ENCODE assay signal across 9 mouse cellular contexts in genomic region chr1:133380347-133381065, GRCm38 (mm10). TPM values are rescaled to one million over a fixed set of nuclear protein-coding genes. Genes with fewer than 3 reads are reported as not detected.
DNase-seq lines count a peak whose midpoint lies in the region; ATAC-seq lines count a peak whose summit lies in the region.
"Had no signal": no experiment of that assay in that cellular context is flagged by ENCODE, and none has a peak within 500 bp of the region (broad histone marks: within the 10 kb centered on the region; RNA-seq: fewer than 3 reads in every experiment).

No protein-coding gene starts in this region.

- no peak overlapping the region for H3K9ac ChIP-seq in forebrain, embryonic 15.5 days (replicated peaks)
- no peak overlapping the region for H3K9ac ChIP-seq in forebrain, embryonic 12.5 days
- H3K9ac ChIP-seq in neural tube, embryonic 11.5 days (ENCODE audit: low read length) = no peak overlapping the region

- H3K27ac ChIP-seq in forebrain, embryonic 15.5 days (replicated peaks) = no peak overlapping the region
- no peak overlapping the region for H3K27ac ChIP-seq in forebrain, embryonic 12.5 days
- H3K27ac ChIP-seq in neural tube, embryonic 11.5 days (ENCODE audit: low read depth, low read length) = no peak overlapping the region

- no peak overlapping the region for H3K4me3 ChIP-seq in forebrain, embryonic 15.5 days
- H3K4me3 ChIP-seq in forebrain, embryonic 12.5 days (replicated peaks) = no peak overlapping the region
- H3K4me3 ChIP-seq in neural tube, embryonic 11.5 days (ENCODE audit: low read depth, low read length) = no peak overlapping the region

- 69% methylated on average over 14 of the region's 14 CpGs for WGBS in forebrain, embryonic 15.5 days
- WGBS in forebrain, embryonic 12.5 days = 75% methylated on average over 14 of the region's 14 CpGs
- WGBS in neural tube, embryonic 11.5 days = 80% methylated on average over 14 of the region's 14 CpGs

- no peaks in the 10 kb centered on the region for H3K36me3 ChIP-seq in forebrain, embryonic 15.5 days
- peaks cover 20% of the 10 kb centered on the region for H3K36me3 ChIP-seq in forebrain, embryonic 12.5 days (replicated peaks)
- 0 out of 2 replicates have a peak, but pooled peaks cover 2% of the 10 kb centered on the region for H3K36me3 ChIP-seq in neural tube, embryonic 11.5 days (ENCODE audit: control insufficient read depth, insufficient read depth, low read length)

- ATAC-seq in forebrain, embryonic 15.5 days (replicated peaks) = 0 out of 2 replicates have a peak, but pooled peaks have one; percentile 1
- no peak for ATAC-seq in forebrain, embryonic 12.5 days (ENCODE audit: low FRiP score)
- ATAC-seq in neural tube, embryonic 11.5 days (ENCODE audit: insufficient read depth, low FRiP score, low TSS enrichment) = no peak
- ATAC-seq in common myeloid progenitor, adult 5-6 weeks (replicated peaks; ENCODE audit: low read depth, poor library complexity, severe bottlenecking) = peak; percentile 64
- no peak for ATAC-seq in megakaryocyte, adult 5-6 weeks (ENCODE audit: poor library complexity, severe bottlenecking)

- H3K27me3 ChIP-seq in forebrain, embryonic 15.5 days = no peaks in the 10 kb centered on the region
- no peaks in the 10 kb centered on the region for H3K27me3 ChIP-seq in forebrain, embryonic 12.5 days
- H3K27me3 ChIP-seq in neural tube, embryonic 11.5 days (ENCODE audit: control insufficient read depth, insufficient read depth, low read length) = no peaks in the 10 kb centered on the region

- no peak overlapping the region for H3K4me2 ChIP-seq in forebrain, embryonic 15.5 days (replicated peaks)
- H3K4me2 ChIP-seq in forebrain, embryonic 12.5 days = no peak overlapping the region
- H3K4me2 ChIP-seq in neural tube, embryonic 11.5 days (ENCODE audit: low read depth) = no peak overlapping the region

- H3K9me3 ChIP-seq in forebrain, embryonic 15.5 days = no peaks in the 10 kb centered on the region
- no peaks in the 10 kb centered on the region for H3K9me3 ChIP-seq in forebrain, embryonic 12.5 days
- H3K9me3 ChIP-seq in neural tube, embryonic 11.5 days (ENCODE audit: control insufficient read depth, low read length) = no peaks in the 10 kb centered on the region

- peaks cover 6% of the 10 kb centered on the region; the same call in 1 of the 2 replicates for H3K4me1 ChIP-seq in forebrain, embryonic 15.5 days
- peaks cover 8% of the 10 kb centered on the region for H3K4me1 ChIP-seq in forebrain, embryonic 12.5 days
- H3K4me1 ChIP-seq in neural tube, embryonic 11.5 days (ENCODE audit: control insufficient read depth, insufficient read depth, low read length) = no peaks in the 10 kb centered on the region

- peak; percentile 40 for DNase-seq in neural tube, embryonic 11.5 days (ENCODE audit: low spot score)
- DNase-seq in neural tube, embryonic 10.5 days (ENCODE audit: extremely low spot score, low spot score) = no peak
- peak; percentile 65 to 74 for DNase-seq in kidney, postnatal 4 days
- no peak for DNase-seq in layer of hippocampus, adult 18-20 months (ENCODE audit: low spot score in 2 of 2)

RNA-seq across cellular contexts. Expression of gene Etnk2, which starts 17.1 kb away (rescaled TPM):
- 5.2 and 5.9 TPM in 2 replicates for polyA plus RNA-seq in forebrain, embryonic 15.5 days (2015; fragmentation: Nextera tagmentation; extraction: Ambion mirVana)
- polyA plus RNA-seq in forebrain, embryonic 12.5 days (2016; fragmentation: Nextera tagmentation; extraction: Ambion mirVana) = 2.5 and 2.6 TPM in 2 replicates
- polyA plus RNA-seq in neural tube, embryonic 11.5 days (2014; fragmentation: Nextera tagmentation; extraction: Ambion mirVana) = 1.9 and 3.0 TPM in 2 replicates
- not detected in 2 replicates for total RNA-seq in common myeloid progenitor, adult 5-6 weeks (2017)
- not detected in 2 replicates for total RNA-seq in megakaryocyte, adult 5-6 weeks (2015)
- total RNA-seq in megakaryocyte, adult 5-6 weeks (2017) = not detected in 2 replicates
- total RNA-seq in layer of hippocampus, adult 18-20 months (2021) = 1 to 10 TPM; 1.0 to 2.1 TPM

RNA-seq across cellular contexts. Expression of gene Ren1, which starts 30.2 kb away (rescaled TPM):
- not detected in 2 replicates for polyA plus RNA-seq in forebrain, embryonic 15.5 days (2015; fragmentation: Nextera tagmentation; extraction: Ambion mirVana)
- polyA plus RNA-seq in forebrain, embryonic 12.5 days (2016; fragmentation: Nextera tagmentation; extraction: Ambion mirVana) = not detected in 2 replicates
- polyA plus RNA-seq in neural tube, embryonic 11.5 days (2014; fragmentation: Nextera tagmentation; extraction: Ambion mirVana) = not detected in 2 replicates
- not detected in 2 replicates for total RNA-seq in common myeloid progenitor, adult 5-6 weeks (2017)
- not detected in 2 replicates for total RNA-seq in megakaryocyte, adult 5-6 weeks (2015)
- not detected in 2 replicates for total RNA-seq in megakaryocyte, adult 5-6 weeks (2017)
- under 1 TPM in 1 of 2 experiments, not detected in 1; 0.20 TPM for total RNA-seq in layer of hippocampus, adult 18-20 months (2021)

RNA-seq across cellular contexts. Expression of gene Sox13, which starts 43.7 kb away (rescaled TPM):
- polyA plus RNA-seq in forebrain, embryonic 15.5 days (2015; fragmentation: Nextera tagmentation; extraction: Ambion mirVana) = 4.6 and 5.1 TPM in 2 replicates
- polyA plus RNA-seq in forebrain, embryonic 12.5 days (2016; fragmentation: Nextera tagmentation; extraction: Ambion mirVana) = 13.1 and 13.3 TPM in 2 replicates
- polyA plus RNA-seq in neural tube, embryonic 11.5 days (2014; fragmentation: Nextera tagmentation; extraction: Ambion mirVana) = 10.2 and 12.3 TPM in 2 replicates
- total RNA-seq in common myeloid progenitor, adult 5-6 weeks (2017) = 0.49 and 3.1 TPM in 2 replicates
- total RNA-seq in megakaryocyte, adult 5-6 weeks (2015) = 0.76 and 1.3 TPM in 2 replicates
- total RNA-seq in megakaryocyte, adult 5-6 weeks (2017) = 0.24 and 0.70 TPM in 2 replicates
- 1 to 10 TPM; 7.4 to 7.9 TPM for total RNA-seq in layer of hippocampus, adult 18-20 months (2021)

RNA-seq across cellular contexts. Expression of gene Kiss1, which starts 58.8 kb away (rescaled TPM):
- not detected in 2 replicates for polyA plus RNA-seq in forebrain, embryonic 15.5 days (2015; fragmentation: Nextera tagmentation; extraction: Ambion mirVana)
- not detected in 2 replicates for polyA plus RNA-seq in forebrain, embryonic 12.5 days (2016; fragmentation: Nextera tagmentation; extraction: Ambion mirVana)
- not detected in 2 replicates for polyA plus RNA-seq in neural tube, embryonic 11.5 days (2014; fragmentation: Nextera tagmentation; extraction: Ambion mirVana)
- total RNA-seq in common myeloid progenitor, adult 5-6 weeks (2017) = not detected in 2 replicates
- not detected in 2 replicates for total RNA-seq in megakaryocyte, adult 5-6 weeks (2015)
- total RNA-seq in megakaryocyte, adult 5-6 weeks (2017) = not detected in 2 replicates
- total RNA-seq in layer of hippocampus, adult 18-20 months (2021) = not detected
- total RNA-seq: layer of hippocampus, postnatal 14 days had no signal

Comparison
In these comparisons a context has a peak if more than half of its experiments do, and no peak if none do; other contexts are left out.
1. ATAC-seq: peak in forebrain, embryonic 15.5 days (single experiment) and common myeloid progenitor, adult 5-6 weeks (single experiment); none in forebrain, embryonic 12.5 days (single experiment), neural tube, embryonic 11.5 days (single experiment) and megakaryocyte, adult 5-6 weeks (single experiment).
2. DNase-seq: peak in neural tube, embryonic 11.5 days (single experiment) and kidney, postnatal 4 days (2 of 2); none in neural tube, embryonic 10.5 days (single experiment) and layer of hippocampus, adult 18-20 months (0 of 2).